Mouse (Mus musculus) liver, postnatal 0 days (tissue): ENCODE results near the gene Fam189a1. TPM values are rescaled to one million over a fixed set of nuclear protein-coding genes. Genes with fewer than 3 reads are reported as not detected.

Experiments used
- ATAC-seq: fragments of 200-750 bp; cut with Nextera tagmentation; 2 replicates; pipeline ENCODE4 v1.8.0; 2017; ENCODE audit warnings: mild to moderate bottlenecking, moderate library complexity
- DNase-seq: peaks from one replicate; pipeline ENCODE4 v3.0.0-alpha.2; 2016
- H3K27ac ChIP-seq: fragments of 300-500 bp; sonication (generic); 2 replicates; pipeline ENCODE4 v1.5.1; 2014; ENCODE audit warnings: antibody characterized with exemption, moderate library complexity, mild to moderate bottlenecking, low read depth
- H3K27me3 ChIP-seq: fragments of 300-500 bp; sonication (generic); 2 replicates; pipeline ENCODE4 v1.6.1; 2014; ENCODE audit warnings: low read length, control low read depth, mixed read lengths; ENCODE audit not compliant: insufficient read depth
- H3K36me3 ChIP-seq: fragments of 300-500 bp; sonication (generic); replicated peaks from 2 replicates; pipeline ENCODE4 v1.6.1; 2014; ENCODE audit warnings: mild to moderate bottlenecking, control low read depth, low read length, moderate library complexity, mixed read lengths; ENCODE audit not compliant: insufficient read depth
- H3K4me1 ChIP-seq: fragments of 300-500 bp; sonication (generic); 2 replicates; pipeline ENCODE4 v1.6.1; 2014; ENCODE audit warnings: antibody characterized with exemption, mild to moderate bottlenecking, control low read depth; ENCODE audit not compliant: insufficient read depth
- H3K4me2 ChIP-seq: fragments of 300-500 bp; sonication (generic); 2 replicates; pipeline ENCODE4 v1.6.1; 2014; ENCODE audit warnings: low read depth, mild to moderate bottlenecking, low read length, moderate library complexity, mixed read lengths
- H3K4me3 ChIP-seq: fragments of 300-500 bp; sonication (generic); 2 replicates; pipeline ENCODE4 v1.5.1; 2014; ENCODE audit warnings: low read depth, low read length
- H3K9ac ChIP-seq: fragments of 300-500 bp; sonication (generic); replicated peaks from 2 replicates; pipeline ENCODE4 v1.6.1; 2014; ENCODE audit warnings: mild to moderate bottlenecking, moderate library complexity
- H3K9me3 ChIP-seq: fragments of 300-500 bp; sonication (generic); 2 replicates; pipeline ENCODE4 v1.6.1; 2016; ENCODE audit warnings: mild to moderate bottlenecking, control low read depth, low read length, mixed read lengths
- CTCF ChIP-seq: sonication (generic); IDR thresholded peaks from 2 replicates; pipeline ENCODE4 v1.5.1; 2016; ENCODE audit warnings: antibody characterized with exemption, low read depth
- EP300 ChIP-seq: IDR thresholded peaks from 2 replicates; pipeline ENCODE4 v1.6.1; 2016; ENCODE audit warnings: antibody characterized with exemption, low read depth, mild to moderate bottlenecking
- WGBS: fragments of 180-500 bp; shearing (Covaris S2); extraction: QIAGEN DNeasy Blood & Tissue Kit; methylation state at CpG from one replicate; pipeline ENCODE4 v1.1.7; 2014; ENCODE audit not compliant: insufficient replicate concordance; 5-methylcytosine and 5-hydroxymethylcytosine counted together
- polyA plus RNA-seq: library from polyadenylated mRNA; unstranded; fragments of >200 nt; fragmentation: Nextera tagmentation; extraction: Ambion mirVana; gene quantifications from 2 replicates; pipeline ENCODE4 v1.2.1, GENCODE M21; 2015

The Fam189a1 gene
- polyA plus RNA-seq, 1 experiment from 2014 or later = 0.36 TPM

- ATAC-seq (no peak), DNase-seq (no peak)
- Histone ChIP-seq H3K9me3 (no peaks in the 10 kb centered on the region), H3K27me3 (no peaks in the 10 kb centered on the region), H3K4me2 (no peak overlapping the region), H3K36me3 (no peaks in the 10 kb centered on the region), H3K9ac (no peak overlapping the region), H3K4me1 (no peaks in the 10 kb centered on the region), H3K4me3 (no peak overlapping the region), H3K27ac (no peak overlapping the region)
- 61% methylated on average over 6 of the region's 6 CpGs for WGBS
- no peak for TF ChIP-seq CTCF
- no peak for TF ChIP-seq EP300
Observed at GRCm38 (mm10) chr7:64896587-64896986, 259.8 kb downstream of the Fam189a1 start.

GRCm38 (mm10) chr7:64895685-64896101 lies 260.7 kb downstream of the Fam189a1 start:
- no peak for ATAC-seq

GRCm38 (mm10) chr7:64891139-64891538 lies 265.2 kb downstream of the Fam189a1 start:
- Histone ChIP-seq H3K4me2 (no peak overlapping the region), H3K36me3 (no peaks in the 10 kb centered on the region), H3K27me3 (no peaks in the 10 kb centered on the region), H3K4me3 (no peak overlapping the region), H3K4me1 (no peaks in the 10 kb centered on the region), H3K9me3 (no peaks in the 10 kb centered on the region), H3K27ac (no peak overlapping the region), H3K9ac (no peak overlapping the region)
- peak; percentile 75 for ATAC-seq
- 39% methylated on average over 3 of the region's 3 CpGs for WGBS
- no peak for DNase-seq
- TF ChIP-seq EP300 (no peak), CTCF (no peak)

More at GRCm38 (mm10) chr7:64895685-64896101, 260.7 kb downstream of the Fam189a1 start:
- 50% methylated on average over 5 of the region's 5 CpGs for WGBS
- Histone ChIP-seq H3K4me2 (no peak overlapping the region), H3K36me3 (no peaks in the 10 kb centered on the region), H3K4me1 (no peaks in the 10 kb centered on the region), H3K4me3 (no peak overlapping the region), H3K9ac (no peak overlapping the region), H3K27ac (no peak overlapping the region), H3K9me3 (no peaks in the 10 kb centered on the region), H3K27me3 (no peaks in the 10 kb centered on the region)
- TF ChIP-seq CTCF (no peak), EP300 (no peak)
- DNase-seq = no peak

GRCm38 (mm10) chr7:64889919-64890318 lies 266.5 kb downstream of the Fam189a1 start:
- DNase-seq = no peak
- Histone ChIP-seq H3K4me2 (no peak overlapping the region), H3K27ac (no peak overlapping the region), H3K4me1 (no peaks in the 10 kb centered on the region), H3K27me3 (no peaks in the 10 kb centered on the region), H3K9me3 (no peaks in the 10 kb centered on the region), H3K9ac (no peak overlapping the region), H3K36me3 (no peaks in the 10 kb centered on the region), H3K4me3 (no peak overlapping the region)
- TF ChIP-seq CTCF (no peak), EP300 (no peak)
- WGBS = 77% methylated on average over 9 of the region's 9 CpGs
- ATAC-seq = no peak

DNA sequence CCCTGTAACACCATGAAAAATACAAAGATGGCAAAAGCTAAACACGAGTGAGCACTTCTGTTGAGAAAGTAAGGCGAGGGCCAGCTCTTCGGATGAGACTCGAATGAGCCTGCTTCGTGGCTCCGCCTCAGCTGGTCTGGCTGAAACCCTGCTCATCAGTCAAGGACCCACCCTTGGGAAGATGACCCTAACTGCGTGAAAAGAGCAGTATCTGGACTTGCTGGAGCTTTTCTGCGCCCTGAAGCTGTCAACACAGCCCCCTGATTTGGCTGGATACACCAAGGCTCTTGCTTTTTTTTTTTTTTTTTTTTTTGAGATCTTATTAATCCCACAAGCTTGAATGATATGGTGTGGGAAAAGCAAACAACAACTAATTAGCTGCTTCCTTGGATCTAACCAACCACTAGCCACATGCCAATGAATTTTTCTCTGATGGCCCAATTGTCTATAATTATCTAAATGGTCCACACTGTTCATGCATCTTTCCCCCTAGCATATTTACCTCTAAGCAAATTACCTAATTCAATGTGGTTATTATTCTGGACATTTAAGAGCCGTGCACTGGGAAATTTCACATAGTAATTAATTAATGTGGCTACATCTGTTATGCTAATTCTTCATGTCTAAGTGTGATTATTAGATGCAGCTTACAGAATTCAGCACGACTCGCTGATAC lies 272.0 kb downstream of the Fam189a1 start:
- ATAC-seq (no peak), DNase-seq (no peak)
- Histone ChIP-seq H3K4me2 (no peak overlapping the region), H3K36me3 (no peaks in the 10 kb centered on the region), H3K27ac (no peak overlapping the region), H3K27me3 (no peaks in the 10 kb centered on the region), H3K9ac (no peak overlapping the region), H3K9me3 (no peaks in the 10 kb centered on the region), H3K4me3 (no peak overlapping the region), H3K4me1 (no peaks in the 10 kb centered on the region)
- TF ChIP-seq CTCF (no peak), EP300 (no peak)
- WGBS = 63% methylated on average over 11 of the region's 11 CpGs

GRCm38 (mm10) chr7:64882243-64882642 lies 274.1 kb downstream of the Fam189a1 start:
- H3K4me1 ChIP-seq = no peaks in the 10 kb centered on the region

More at GRCm38 (mm10) chr7:64882243-64882642, 274.1 kb downstream of the Fam189a1 start:
- H3K36me3 ChIP-seq = no peaks in the 10 kb centered on the region
- H3K9me3 ChIP-seq = no peaks in the 10 kb centered on the region
- no peak overlapping the region for H3K27ac ChIP-seq
- no peak overlapping the region for H3K4me2 ChIP-seq
- ATAC-seq (no peak), DNase-seq (no peak)
- 69% methylated on average over 6 of the region's 6 CpGs for WGBS
- no peak overlapping the region for H3K4me3 ChIP-seq
- H3K27me3 ChIP-seq = no peaks in the 10 kb centered on the region
- no peak for TF ChIP-seq CTCF
- no peak for TF ChIP-seq EP300
- H3K9ac ChIP-seq = no peak overlapping the region
